Mouse (Mus musculus) neural tube, embryonic 12.5 days (tissue): ENCODE data around the gene Gm20721. TPM values are rescaled to one million over a fixed set of nuclear protein-coding genes. Genes with fewer than 3 reads are reported as not detected.

ENCODE experiments used
- ATAC-seq: fragments of 200-750 bp; cut with Nextera tagmentation; 2 replicates; pipeline ENCODE4 v1.8.0; 2017; ENCODE audit warnings: low read depth, mild to moderate bottlenecking, moderate TSS enrichment, moderate library complexity; ENCODE audit not compliant: low FRiP score
- H3K27ac ChIP-seq: fragments of 300-500 bp; sonication (generic); 2 replicates; pipeline ENCODE4 v1.5.1; 2016
- H3K27me3 ChIP-seq: fragments of 300-500 bp; sonication (generic); replicated peaks from 2 replicates; pipeline ENCODE4 v1.6.1; 2016; ENCODE audit warnings: mild to moderate bottlenecking
- H3K36me3 ChIP-seq: fragments of 300-500 bp; sonication (generic); 2 replicates; pipeline ENCODE4 v1.6.1; 2016; ENCODE audit warnings: mild to moderate bottlenecking
- H3K4me1 ChIP-seq: fragments of 300-500 bp; sonication (generic); 2 replicates; pipeline ENCODE4 v1.6.1; 2016
- H3K4me2 ChIP-seq: fragments of 300-500 bp; sonication (generic); replicated peaks from 2 replicates; pipeline ENCODE4 v1.6.1; 2016; ENCODE audit warnings: mild to moderate bottlenecking
- H3K4me3 ChIP-seq: fragments of 300-500 bp; sonication (generic); 2 replicates; pipeline ENCODE4 v1.5.1; 2016
- H3K9ac ChIP-seq: fragments of 300-500 bp; sonication (generic); 2 replicates; pipeline ENCODE4 v1.6.1; 2016; ENCODE audit warnings: mild to moderate bottlenecking
- H3K9me3 ChIP-seq: fragments of 300-500 bp; sonication (generic); 2 replicates; pipeline ENCODE4 v1.6.1; 2016; ENCODE audit warnings: mild to moderate bottlenecking
- WGBS: fragments of 180-500 bp; shearing (Covaris S2); methylation state at CpG from one replicate; pipeline ENCODE4 v1.1.7; 2016; 5-methylcytosine and 5-hydroxymethylcytosine counted together
- polyA plus RNA-seq: library from polyadenylated mRNA; unstranded; fragments of >200 nt; fragmentation: Nextera tagmentation; extraction: Ambion mirVana; gene quantifications from 2 replicates; pipeline ENCODE4 v1.2.1, GENCODE M21; 2016

Gm20721 gene
- polyA plus RNA-seq, 1 experiment from 2014 or later: 20.7 TPM

DNA sequence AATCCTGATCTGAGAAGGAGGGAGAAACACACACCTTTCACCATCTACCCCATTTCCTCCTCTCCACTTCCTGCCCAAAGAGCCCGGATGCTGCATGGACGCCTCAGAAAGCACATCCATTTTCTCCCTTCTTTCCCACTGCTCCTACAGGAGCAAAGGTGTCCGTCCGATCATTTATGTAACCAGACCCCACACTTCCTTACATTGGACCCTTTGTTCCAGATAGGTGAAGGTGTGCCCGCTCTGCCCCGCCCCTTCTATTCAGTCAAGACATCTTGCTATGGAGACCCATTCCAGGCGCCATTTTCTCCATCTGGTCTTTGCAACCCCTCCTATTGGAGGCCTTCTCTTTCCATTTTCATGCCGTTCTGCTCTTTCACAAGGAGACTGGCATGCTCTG is 52.1 kb downstream of the Gm20721 start:
- Histone ChIP-seq H3K9me3 (peaks cover 54% of the 10 kb centered on the region), H3K36me3 (peaks cover 5% of the 10 kb centered on the region; the same call in 1 of the 2 replicates), H3K4me1 (peaks cover 36% of the 10 kb centered on the region), H3K27me3 (peaks cover 20% of the 10 kb centered on the region), H3K9ac (peak overlapping the region; percentile 74), H3K4me3 (peak overlapping the region; percentile 60), H3K4me2 (peak overlapping the region; percentile 66), H3K27ac (peak overlapping the region; percentile 54; the same call in 1 of the 2 replicates)
- 51% methylated on average over 8 of the region's 8 CpGs for WGBS
- no peak for ATAC-seq

GRCm38 (mm10) chr2:174291662-174292030 is 54.9 kb downstream of the Gm20721 start:
- H3K27me3 ChIP-seq: peaks cover 14% of the 10 kb centered on the region
- peak overlapping the region; percentile 66 for H3K4me2 ChIP-seq
- H3K27ac ChIP-seq: no peak overlapping the region
- peaks cover 27% of the 10 kb centered on the region for H3K4me1 ChIP-seq
- no peak for ATAC-seq
- peaks cover 26% of the 10 kb centered on the region for H3K9me3 ChIP-seq
- H3K36me3 ChIP-seq: peaks cover 13% of the 10 kb centered on the region
- H3K4me3 ChIP-seq: peak overlapping the region; percentile 36
- WGBS: 41% methylated on average over 2 of the region's 2 CpGs
- H3K9ac ChIP-seq: peak overlapping the region; percentile 56; the same call in 1 of the 2 replicates

GRCm38 (mm10) chr2:174291029-174291661 is 55.4 kb downstream of the Gm20721 start:
- 58% methylated on average over 8 of the region's 8 CpGs for WGBS
- peak overlapping the region; percentile 66 for H3K4me2 ChIP-seq
- peaks cover 25% of the 10 kb centered on the region for H3K9me3 ChIP-seq
- H3K9ac ChIP-seq: peak overlapping the region; percentile 56; the same call in 1 of the 2 replicates
- peaks cover 19% of the 10 kb centered on the region for H3K27me3 ChIP-seq
- peaks cover 18% of the 10 kb centered on the region for H3K36me3 ChIP-seq
- H3K27ac ChIP-seq: no peak overlapping the region
- peak overlapping the region; percentile 36 for H3K4me3 ChIP-seq
- ATAC-seq: no peak
- H3K4me1 ChIP-seq: peaks cover 22% of the 10 kb centered on the region

DNA sequence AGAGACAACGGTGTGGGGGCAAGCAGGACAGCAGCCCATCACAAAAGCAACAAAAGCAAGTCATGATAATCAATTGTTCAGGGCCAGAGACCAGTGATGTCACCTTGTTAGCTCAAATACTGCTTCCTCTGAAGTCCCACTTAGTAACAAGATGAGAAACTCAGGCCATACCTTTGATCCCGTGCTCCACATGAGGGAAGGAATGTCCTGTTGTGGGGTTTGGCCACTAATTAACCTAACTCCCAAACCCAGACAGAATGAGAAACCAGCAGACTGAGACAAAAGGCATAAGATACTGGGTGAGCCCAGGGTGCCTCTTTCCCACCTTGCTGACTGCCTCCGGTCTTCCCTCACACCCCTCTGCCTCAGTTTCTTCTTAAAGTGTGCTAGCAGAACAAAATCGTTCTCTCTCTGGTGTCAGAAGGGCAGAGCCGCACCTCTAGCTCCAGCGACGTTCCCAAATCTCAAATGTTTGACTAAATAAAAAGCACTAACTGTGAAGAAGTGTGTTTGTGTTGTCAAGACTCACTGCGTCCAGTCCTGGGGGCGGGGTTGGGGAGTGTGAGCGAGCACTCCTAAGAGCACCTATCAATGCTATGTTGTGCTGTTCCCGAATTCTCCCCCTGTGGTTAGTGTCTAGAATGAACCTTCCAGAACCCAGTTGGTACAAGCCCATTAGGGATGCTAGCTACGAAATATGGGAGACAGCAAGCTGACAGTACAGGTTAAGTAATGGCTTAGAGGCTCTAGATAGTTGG is 57.7 kb downstream of the Gm20721 start:
- Histone ChIP-seq H3K9ac (no peak overlapping the region), H3K27ac (no peak overlapping the region), H3K4me1 (peaks cover 24% of the 10 kb centered on the region), H3K4me3 (no peak overlapping the region), H3K36me3 (peaks cover 41% of the 10 kb centered on the region), H3K9me3 (peaks cover 23% of the 10 kb centered on the region), H3K27me3 (peaks cover 32% of the 10 kb centered on the region), H3K4me2 (no peak overlapping the region)
- ATAC-seq: no peak
- 39% methylated on average over 12 of the region's 12 CpGs for WGBS

- H3K27ac ChIP-seq: no peak overlapping the region
- no peak for ATAC-seq
- H3K9me3 ChIP-seq: peaks cover 23% of the 10 kb centered on the region
- no peak overlapping the region for H3K4me2 ChIP-seq
- 29% methylated on average over 7 of the region's 7 CpGs for WGBS
- H3K4me1 ChIP-seq: peaks cover 24% of the 10 kb centered on the region
- H3K9ac ChIP-seq: no peak overlapping the region
- no peak overlapping the region for H3K4me3 ChIP-seq
- H3K27me3 ChIP-seq: peaks cover 32% of the 10 kb centered on the region
- H3K36me3 ChIP-seq: peaks cover 50% of the 10 kb centered on the region
These were observed 58.6 kb downstream of the Gm20721 start for GRCm38 (mm10) chr2:174287921-174288320.

GRCm38 (mm10) chr2:174285921-174286470 is 60.5 kb downstream of the Gm20721 start:
- peaks cover 32% of the 10 kb centered on the region for H3K27me3 ChIP-seq
- H3K9ac ChIP-seq: 0 out of 2 replicates have a peak overlapping the region, but pooled peaks have one; percentile 21
- H3K4me3 ChIP-seq: peak overlapping the region; percentile 15
- ATAC-seq: no peak
- H3K4me2 ChIP-seq: peak overlapping the region; percentile 56
- no peak overlapping the region for H3K27ac ChIP-seq
- peaks cover 23% of the 10 kb centered on the region for H3K9me3 ChIP-seq
- H3K4me1 ChIP-seq: peaks cover 10% of the 10 kb centered on the region
- WGBS: 59% methylated on average over 34 of the region's 34 CpGs
- H3K36me3 ChIP-seq: peaks cover 62% of the 10 kb centered on the region

DNA sequence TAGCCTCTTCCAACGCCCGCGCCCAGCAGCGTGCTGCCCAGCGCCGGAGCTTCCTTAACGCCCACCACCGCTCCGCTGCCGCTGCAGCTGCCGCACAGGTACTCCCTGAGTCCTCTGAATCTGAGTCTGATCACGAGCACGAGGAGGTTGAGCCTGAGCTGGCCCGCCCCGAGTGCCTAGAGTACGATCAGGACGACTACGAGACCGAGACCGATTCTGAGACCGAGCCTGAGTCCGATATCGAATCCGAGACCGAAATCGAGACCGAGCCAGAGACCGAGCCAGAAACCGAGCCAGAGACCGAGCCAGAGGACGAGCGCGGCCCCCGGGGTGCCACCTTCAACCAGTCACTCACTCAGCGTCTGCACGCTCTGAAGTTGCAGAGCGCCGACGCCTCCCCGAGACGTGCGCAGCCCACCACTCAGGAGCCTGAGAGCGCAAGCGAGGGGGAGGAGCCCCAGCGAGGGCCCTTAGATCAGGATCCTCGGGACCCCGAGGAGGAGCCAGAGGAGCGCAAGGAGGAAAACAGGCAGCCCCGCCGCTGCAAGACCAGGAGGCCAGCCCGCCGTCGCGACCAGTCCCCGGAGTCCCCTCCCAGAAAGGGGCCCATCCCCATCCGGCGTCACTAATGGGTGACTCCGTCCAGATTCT is 61.6 kb downstream of the Gm20721 start:
- peaks cover 72% of the 10 kb centered on the region for H3K36me3 ChIP-seq
- ATAC-seq: no peak

DNA sequence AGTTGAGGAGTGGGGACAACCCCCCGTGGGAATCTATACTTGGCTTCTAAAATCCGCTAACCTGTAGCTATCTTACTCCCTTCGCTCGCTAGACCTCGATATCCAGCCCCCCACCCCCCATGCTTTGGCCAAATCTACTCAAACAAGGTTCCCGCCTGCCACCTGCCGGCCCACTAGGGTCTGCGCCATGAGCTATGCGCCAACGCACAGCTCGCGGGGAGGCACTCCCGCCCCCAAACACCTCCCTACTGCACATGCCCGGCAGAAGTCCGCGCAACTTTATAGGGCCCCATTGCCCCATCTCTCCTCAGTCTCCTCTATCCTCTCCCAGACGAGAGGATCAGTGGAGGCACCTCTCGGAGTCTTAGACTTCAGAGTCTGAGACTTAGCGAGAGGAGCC is 62.5 kb downstream of the Gm20721 start, which contains the start of gene Gnas:
Gnas (plus strand) TSS at position 310 of the 400 bp plus-strand sequence.
- Histone ChIP-seq H3K27ac (no peak within 1 kb of the TSS), H3K4me3 (peak within 1 kb of the TSS; percentile 28), H3K4me1 (peaks cover 3% of the 10 kb centered on the region), H3K4me2 (peak within 1 kb of the TSS; percentile 56), H3K27me3 (peaks cover 32% of the 10 kb centered on the region), H3K9ac (0 out of 2 replicates have a peak within 1 kb of the TSS, but pooled peaks have one; percentile 33), H3K9me3 (peaks cover 23% of the 10 kb centered on the region), H3K36me3 (peaks cover 71% of the 10 kb centered on the region)
- peak; percentile 59; the same call in 1 of the 2 replicates for ATAC-seq
- WGBS: 52% methylated on average over 19 of the region's 19 CpGs

More for the DNA sequence above, 61.6 kb downstream of the Gm20721 start:
- Histone ChIP-seq H3K27ac (no peak overlapping the region), H3K4me2 (peak overlapping the region; percentile 56), H3K4me1 (peaks cover 3% of the 10 kb centered on the region), H3K27me3 (peaks cover 32% of the 10 kb centered on the region), H3K4me3 (peak overlapping the region; percentile 28), H3K9ac (0 out of 2 replicates have a peak overlapping the region, but pooled peaks have one; percentile 33), H3K9me3 (peaks cover 23% of the 10 kb centered on the region)
- WGBS: 48% methylated on average over 58 of the region's 58 CpGs

DNA sequence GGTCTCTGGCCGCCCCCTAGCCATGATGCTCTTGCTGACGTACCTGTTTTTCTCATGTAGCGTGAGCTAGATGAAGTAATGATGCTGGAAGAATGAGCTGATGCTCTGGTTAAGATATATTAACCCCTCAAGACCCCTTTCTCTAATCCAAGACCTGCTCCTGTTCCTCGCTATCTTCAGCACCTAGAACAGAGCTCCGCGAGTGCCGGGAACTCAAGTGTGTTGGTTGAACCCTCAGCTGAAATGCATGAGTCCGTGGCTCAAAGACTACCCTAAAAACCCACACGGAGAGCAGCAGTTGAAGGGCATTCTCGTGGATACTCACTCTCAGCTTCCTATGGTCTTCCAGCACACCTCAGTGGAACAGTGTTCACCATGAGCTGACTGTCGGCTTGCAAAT is 63.2 kb downstream of the Gm20721 start:
- Histone ChIP-seq H3K4me1 (peaks cover 3% of the 10 kb centered on the region), H3K4me3 (0 out of 2 replicates have a peak overlapping the region, but pooled peaks have one; percentile 28), H3K27ac (no peak overlapping the region), H3K9ac (no peak overlapping the region), H3K36me3 (peaks cover 71% of the 10 kb centered on the region), H3K27me3 (peaks cover 32% of the 10 kb centered on the region), H3K4me2 (peak overlapping the region; percentile 56), H3K9me3 (peaks cover 23% of the 10 kb centered on the region)
- no peak for ATAC-seq
- 62% methylated on average over 11 of the region's 11 CpGs for WGBS
